Mouse (Mus musculus): ENCODE measurements at regions not wholly inside any gene's neighbourhood (a gene's known extent, or its start where the extent isn't known, plus 50 kb on each side); places are given as distances from the start of the nearest gene placed in this dataset.

DNA sequence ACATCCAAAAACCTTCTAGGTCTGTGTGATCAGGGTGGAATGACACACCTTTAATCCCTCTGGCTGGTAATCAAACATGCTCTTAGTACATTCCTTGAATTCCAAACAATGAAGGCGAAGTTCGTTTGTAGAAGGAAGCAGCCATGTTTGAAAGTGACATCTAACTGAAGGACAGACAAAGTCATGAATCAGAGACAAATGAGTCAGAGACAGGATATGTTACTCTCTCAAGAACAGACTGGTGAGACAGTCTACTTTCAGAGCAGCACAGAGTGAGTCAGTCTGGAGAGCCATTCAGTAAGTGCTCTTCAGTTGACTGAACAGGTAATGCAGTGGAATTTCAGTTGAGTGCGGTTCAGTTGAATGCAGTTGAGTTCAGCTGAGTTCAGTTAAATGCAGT lies 150.4 kb downstream of the Cpe start:
- DNase-seq, result no peak

DNA sequence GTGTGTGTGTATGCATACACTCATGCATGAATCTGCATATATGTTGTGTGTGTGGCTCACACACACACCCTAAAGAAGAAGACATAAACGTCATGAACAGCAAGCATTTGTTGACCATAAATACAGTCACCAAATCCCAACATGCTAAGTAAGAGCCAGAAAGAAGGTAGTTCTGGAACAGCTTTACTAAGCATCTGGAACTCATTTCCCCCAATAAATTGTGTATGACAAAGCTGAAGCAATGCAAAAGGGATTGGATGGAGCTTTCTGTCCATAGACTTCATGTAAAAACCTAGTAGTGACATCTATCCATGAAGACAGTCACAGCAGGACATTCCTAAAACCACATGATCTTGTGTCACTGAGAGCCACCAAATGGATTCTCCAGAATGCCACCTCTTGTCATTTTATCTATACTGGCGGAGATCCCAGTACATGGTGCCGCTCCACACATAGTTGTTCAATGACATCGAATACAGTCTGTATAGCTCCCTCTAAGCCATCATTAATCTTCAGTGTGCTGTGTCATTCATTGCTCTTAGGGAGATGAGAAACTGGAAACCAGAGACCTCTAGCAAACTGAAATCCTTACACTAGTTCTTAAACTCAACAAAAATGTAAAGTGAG lies 152.9 kb downstream of the Cpe start:
- DNase-seq, result no peak

DNA sequence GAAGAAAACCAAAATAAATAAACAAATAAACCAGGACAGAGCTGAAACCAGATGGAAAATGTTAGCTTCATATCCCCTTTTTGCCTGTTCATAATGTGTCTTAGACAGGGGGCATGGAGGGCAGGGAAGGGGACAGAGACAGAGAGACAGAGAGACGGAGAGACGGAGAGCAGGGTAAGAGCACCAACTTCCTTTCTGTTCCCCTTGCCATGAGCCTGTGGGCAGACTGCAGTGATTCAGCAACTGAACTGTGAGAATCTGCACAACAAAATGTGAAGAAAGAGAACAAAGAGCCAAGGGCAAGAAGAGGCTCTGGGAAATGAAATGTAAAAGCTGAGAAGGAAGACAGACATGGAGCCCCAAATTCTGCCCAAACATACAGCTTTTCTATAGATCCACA lies 161.1 kb downstream of the Cpe start:
- no peak for DNase-seq

DNA sequence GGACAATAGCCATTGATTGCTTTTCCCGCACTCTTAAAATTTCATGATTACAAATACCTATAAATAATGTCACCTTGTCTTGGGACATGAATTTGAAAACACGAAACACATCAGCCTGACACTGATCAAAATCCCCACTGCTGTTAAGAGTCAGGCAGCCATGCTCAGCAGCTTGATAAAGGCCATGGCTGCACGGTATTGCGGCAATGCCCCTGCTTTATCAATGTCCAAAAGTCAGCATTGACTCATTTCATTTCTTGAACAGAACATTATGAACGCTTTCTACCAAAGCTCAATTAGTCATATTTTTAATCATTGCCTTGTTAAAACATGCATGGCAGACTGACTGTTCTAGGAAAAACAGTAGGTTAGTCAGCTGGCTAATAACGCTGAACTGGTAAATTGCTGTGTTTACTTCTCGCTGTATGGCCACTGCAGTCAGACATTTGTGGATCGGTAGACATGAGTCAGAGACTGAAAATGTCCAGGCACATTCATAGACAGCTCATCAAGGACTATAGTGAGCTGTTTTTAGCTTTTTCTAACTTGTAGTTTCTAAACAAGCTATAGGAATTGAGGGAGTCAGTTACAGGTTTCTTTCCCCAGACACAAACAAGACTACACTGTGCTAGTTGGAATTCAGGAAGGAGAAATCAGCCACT lies 170.3 kb downstream of the Cpe start:
- DNase-seq, result no peak

DNA sequence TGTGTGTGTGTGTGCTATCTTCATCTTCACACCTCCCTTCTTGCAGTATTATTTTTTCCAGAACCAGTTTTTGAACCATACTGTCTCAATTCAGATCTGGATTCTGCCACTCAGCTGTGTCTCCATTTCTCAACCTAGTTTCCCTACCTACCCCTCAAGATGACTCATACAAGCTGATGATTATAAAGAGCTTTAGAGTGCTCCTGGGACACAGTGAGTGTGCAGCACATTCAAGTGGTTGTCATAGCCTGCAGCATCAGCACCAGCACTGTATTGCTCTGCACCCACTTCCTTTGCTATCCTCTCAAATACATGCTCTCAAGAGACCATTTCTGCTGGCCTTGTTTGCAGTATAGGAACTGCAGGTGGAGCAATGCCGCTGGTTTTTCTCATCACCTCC lies 173.2 kb downstream of the Cpe start:
- no peak for DNase-seq

DNA sequence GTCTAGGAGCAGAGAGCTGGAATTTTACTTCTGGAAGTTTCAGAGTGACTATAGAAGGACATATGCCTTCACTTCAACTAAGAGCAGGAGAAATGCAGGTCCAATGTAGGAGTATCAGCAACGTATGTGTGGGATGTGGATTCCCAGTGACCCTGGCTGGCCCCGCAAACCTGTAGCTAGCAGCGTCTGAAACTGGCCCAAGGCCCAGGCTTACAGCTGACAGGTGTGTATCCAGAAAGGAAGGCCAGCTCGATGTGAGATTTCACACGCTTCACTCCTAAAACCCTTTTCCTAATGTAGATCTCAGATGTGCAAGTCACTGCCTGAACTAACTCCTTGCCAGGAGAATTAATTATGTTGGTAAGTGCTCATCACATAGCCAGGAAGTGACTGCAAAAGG lies 176.9 kb downstream of the Cpe start:
- DNase-seq, result no peak

DNA sequence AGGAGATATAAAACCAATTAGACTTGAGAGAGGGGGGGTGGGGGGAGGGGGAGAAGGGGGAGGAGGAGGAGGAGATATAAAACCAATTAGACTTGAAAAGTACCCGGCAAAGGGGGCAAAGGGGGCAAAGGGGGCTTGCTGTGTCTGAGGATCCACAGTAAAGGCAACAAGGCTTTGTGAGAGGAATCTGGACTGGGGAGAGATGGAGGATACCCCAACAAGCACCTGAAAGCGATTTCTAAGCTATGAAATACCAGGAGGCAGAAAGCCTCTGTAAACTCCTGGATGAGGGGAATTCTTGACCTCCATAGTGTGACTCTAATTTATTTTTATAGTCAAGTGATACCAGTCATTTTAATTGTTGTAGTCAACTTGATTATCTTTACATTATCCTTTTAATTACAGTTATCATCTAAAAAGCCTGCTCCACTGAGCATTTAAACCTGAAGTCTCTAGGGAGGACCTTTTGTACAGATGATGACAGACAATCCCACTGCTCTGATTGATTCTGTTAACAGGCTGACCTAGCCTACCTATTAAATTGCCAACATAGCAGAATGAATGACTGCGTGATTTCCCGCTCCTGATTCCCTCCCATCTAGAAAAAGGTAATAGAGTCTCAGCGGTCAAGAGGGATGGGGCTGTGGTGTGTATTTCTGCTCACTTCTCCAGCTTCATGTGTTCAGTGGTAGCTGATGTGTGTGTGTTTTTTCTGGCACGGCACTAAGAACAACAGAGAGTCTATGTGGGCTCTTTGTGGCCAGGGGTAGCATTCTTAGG lies 195.4 kb downstream of the Cpe start:
- DNase-seq, result no peak

DNA sequence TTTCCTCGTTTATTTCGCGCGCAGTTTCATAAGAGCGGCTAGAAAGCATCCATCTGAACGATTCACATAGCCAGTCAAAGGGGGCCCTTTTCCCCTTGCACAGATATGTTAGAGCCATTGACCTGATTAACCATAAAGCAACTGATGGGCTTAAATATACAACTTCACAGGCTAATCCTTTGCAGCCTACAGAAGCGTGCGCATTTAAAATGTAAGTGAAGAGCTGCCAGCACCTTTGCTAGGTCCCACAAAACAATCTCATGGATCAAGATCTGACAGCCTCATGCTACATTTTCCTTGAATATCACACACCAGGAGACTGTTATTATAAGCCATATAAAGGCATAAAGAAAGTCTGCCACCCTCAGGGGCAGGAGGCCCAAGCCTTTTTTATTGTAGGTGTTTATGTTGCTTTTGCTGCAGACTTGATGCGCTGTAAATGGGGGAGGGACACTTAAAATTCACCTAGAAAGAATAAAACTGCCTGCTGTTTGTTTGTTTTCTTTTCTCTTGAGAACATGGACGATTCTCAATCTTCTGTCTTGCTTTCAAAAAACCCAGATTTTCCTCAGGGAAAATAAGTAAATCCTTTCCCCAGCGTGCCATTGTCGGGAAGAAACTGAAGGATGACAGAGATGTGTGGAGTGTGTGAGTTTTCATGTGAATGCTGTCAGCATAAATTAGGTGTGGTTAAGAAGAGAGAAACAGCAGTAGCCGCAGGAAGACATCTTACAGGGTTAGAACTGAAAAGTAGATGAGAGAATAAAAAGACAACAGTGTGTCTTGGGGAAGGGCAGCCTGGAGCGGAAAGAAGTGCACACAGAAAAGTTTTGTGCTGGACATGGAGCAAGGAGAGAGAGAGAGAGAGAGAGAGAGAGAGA lies 196.3 kb downstream of the Cpe start:
- DNase-seq, result no peak

DNA sequence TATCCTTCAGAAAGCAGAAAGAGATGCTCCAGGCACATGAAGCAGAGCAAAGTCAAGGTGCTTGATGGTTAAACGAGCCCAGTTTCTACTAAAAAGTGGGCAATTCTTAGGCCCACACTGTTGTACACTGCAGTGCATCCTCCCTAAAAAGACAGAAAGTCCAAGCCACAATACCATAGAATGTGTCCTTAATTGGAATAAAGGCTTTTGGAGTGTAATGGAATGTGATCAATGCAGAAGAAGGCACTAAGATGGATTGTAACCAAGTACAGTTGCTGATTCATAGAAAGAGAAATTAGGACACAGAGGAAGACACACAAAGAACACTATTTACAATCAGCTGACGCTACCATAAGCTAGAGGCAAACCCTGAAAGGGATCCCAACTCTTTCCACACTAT lies 201.3 kb downstream of the Cpe start:
- DNase-seq, result no peak

DNA sequence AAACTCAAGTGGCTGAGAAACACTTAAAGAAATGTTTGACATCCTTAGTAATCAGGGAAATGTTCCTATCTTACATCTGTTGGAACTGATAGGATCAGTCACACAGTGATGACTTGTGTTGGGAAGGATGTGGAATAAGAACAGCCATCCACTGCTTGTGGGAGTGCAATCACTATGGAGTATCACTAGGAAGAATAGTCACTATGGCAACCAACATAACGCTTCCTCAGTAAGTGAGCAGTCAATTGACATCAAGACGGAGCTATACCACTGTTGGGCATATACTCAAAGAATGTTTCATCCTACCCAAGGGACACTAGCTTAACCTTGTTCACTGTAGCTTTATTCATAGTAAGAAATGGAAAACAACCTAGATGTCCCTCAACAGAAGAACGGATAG lies 204.8 kb downstream of the Cpe start:
- DNase-seq, result no peak

DNA sequence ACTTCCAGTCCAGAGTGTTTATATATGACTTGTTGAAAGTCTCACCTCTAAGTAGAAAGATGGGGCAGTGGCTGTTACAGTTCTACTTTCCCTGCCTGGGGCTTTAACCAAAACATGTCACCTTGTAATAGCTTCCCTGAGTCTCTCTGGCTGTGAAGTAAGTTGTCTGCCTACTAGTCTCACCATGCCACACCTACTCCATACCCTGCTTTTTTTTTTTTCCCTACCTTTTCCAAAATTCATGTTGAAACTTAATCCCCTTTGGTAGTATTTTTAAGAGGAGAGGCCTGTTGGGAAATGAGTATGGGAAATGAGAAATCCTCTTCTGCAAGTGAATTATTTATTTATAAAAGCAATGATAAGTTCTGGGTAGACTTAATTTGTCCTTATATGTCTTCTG lies 219.6 kb downstream of the Cpe start:
- no peak for DNase-seq

DNA sequence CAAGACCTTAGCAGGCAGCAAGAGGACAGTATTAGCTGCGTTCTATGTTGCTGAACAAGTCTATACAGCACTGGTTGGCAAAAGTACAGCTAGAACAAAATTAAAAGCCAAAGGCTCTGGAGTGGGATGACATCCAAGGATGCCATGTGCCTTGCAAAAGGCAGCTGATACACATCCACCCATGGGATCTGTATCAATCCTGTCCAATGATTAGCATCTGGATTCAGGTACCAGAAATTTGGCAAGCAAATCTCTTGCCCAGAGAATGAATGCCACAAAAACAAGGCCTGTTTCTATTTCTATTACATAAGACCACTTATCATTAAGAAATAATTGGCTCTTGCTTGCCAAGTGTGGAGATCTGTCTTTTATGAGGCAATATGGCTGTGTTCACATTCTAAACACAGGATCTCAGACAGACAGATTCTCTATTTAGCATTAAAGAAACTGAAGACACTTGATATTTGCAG lies 220.0 kb downstream of the Cpe start:
- no peak for DNase-seq

DNA sequence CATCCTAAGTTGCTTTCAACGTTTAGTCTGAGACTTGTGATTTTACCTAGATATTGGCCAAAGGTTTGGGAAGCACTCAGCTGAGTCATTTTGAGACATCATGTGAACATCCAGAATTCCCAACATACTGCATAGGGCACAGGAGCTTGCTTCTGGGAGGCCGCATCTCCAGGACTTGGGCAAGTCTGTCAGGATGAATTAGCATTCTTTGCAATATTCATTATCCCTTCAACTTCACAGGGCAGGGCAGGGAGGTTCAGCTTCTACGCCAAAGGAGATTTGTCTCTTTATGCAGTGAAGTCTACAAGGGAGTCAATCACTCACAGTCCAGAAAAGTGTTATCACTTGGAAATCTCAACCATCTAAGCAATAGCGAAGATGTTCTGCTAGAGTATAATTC lies 231.7 kb downstream of the Cpe start:
- DNase-seq, result no peak

DNA sequence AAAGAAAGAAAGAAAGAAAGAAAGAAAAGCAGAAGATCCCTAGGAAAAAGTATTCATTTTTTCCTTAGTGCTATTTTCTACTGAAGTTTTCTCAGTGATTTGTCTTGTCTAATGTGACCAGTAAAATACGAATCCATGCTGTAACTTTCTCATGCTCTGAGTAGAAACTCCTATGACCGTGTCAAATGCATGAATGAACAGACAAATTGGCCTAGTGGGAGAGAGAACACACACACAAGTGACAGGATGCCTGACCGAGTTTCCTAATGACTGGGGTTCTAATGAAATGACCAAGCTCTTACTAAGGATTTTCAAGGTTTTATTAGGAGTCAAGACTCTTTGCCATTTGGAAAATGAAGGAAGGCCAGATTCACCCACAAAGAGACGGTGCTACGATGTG lies 235.9 kb downstream of the Cpe start:
- DNase-seq, result no peak

DNA sequence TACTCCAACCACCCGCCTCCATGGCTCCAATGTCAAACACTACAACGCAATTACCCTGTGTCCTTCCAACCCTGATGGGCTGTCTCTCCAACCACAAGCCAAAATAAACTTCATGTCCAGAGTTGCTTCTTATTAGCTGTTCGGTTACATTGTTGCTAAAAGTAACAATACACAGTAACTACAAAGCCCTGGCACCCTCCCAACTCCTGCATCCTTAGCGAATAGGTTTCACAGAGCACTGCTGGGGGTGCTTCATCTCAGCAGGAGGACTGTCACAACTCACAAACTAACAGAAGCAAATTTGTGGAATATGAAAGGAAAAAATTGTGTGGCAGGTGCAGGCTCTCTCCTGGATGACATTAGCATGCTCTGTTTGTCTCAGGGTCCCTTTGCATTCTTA lies 238.1 kb downstream of the Cpe start:
- peak; percentile 2 for DNase-seq

DNA sequence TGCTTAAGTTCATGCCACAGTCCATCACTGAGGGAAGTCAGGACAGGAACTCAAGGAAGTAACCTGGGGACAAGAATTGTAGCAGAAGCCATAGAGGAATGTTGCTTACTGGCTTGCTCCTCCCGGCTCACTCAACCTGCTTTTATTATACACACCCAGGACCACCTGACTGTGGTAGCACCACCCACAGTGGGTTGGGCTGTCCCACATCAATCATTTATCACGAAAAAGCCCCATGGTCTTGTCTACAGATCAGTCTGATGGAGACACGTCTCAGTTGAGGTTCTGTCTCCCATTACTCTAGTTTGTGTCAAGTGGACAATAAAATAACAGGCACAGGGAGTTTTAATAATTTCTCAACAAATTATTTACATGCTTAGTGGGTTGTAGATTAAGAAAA lies 239.3 kb upstream of the Tll1 start:
- no peak for DNase-seq

DNA sequence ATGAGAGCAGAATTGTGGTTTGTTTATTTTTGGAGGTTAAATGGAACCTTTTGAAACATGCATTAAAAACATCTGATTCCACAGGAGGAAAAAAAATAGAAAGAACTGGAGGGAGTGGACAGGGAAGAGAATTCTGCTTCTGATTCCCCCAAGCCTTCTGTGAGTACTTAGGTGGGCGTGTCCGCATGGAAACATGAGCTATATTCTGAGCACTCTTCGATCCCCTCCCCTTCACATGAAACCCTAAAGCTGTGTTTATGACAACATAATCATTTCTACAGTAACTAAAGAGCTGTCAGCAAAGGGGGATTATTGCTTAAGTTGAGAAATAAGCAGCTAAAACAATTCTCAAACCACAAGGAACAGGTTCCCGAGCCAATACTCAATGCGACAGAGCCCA lies 238.4 kb upstream of the Tll1 start:
- no peak for DNase-seq

DNA sequence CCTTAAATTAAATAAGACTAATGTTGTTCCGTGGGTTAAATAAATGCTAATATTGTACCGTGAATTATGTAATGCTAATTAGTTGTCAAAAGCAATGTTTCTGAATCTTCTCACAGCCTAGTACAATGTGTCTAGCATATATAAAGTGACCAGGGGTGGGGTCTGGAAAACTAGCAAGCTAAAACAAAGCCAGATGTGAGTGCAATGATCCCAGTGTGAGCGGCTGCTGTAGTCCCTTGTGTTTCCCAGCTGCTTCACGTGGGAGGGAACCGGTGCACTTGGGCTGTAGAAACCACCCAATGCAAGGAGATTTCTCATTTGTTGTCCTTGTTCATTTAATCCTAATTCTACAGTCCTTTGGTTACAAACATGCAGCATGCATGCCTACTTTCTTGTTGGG lies 232.4 kb upstream of the Tll1 start:
- DNase-seq, result no peak

DNA sequence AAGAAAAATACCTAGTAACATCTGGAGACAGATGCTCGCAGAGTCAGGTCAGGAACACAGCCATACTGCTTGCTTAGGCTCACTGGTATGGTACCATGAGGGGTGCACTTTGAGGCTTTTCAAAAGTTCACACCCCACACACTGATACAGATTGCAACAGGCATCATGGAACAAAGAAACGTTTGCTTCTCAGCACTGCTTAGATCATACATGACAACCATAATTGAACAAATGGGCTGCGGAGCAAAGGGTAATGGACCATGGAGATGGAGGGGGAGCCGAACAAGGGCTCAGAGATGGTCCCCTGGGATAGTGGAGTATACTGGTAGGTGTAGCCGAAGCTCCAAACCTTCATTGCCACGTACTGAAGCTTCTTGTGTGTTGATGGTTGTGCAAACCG lies 228.6 kb upstream of the Tll1 start:
- no peak for DNase-seq

DNA sequence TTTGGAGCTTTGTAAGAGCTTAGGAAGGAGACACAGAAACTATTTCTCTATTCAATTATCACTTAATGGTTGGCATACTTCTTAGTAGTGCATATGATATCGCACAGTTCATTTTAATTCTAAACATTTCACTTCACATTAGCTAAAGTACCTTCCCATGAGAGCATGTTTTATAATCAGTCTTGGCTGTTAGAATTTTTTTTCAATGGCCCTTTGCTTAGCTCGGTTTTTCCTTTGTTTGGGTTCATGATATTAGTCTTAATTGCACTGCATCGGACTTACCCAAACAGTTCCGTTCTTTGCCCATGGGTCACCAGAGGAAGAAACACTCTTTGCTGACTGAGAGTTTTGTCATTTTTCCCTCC lies 216.8 kb upstream of the Tll1 start:
- no peak for DNase-seq

DNA sequence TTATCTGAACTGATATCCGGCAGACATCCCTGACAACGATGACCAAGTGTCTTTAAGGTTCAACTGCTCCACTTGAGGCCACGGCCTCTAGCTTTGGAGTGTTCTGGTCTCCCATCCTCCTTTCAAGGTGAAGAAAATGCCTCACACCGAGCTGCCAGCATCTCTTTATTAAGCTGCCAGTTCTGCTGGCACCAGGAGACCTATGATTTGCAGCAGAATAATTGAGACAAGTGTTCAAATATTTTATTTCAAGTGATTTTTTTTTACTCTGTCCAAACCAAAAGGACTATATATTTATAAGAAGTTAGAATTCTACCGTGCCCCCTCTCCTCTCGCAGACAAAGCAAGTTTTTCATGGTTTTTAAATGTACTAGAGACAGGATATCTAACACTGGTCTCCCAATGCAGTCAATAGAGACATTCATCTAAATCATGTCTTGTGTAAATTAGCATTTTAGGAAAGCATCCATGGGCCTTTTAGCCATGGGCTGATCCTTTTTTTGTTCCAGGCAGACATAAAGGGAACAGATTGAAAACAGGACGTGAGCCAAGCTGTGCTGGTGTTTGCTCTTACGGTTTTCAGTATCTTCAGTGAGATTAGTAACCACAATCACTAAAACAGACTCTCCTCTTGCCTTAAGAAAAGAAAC lies 216.3 kb upstream of the Tll1 start:
- no peak for DNase-seq

DNA sequence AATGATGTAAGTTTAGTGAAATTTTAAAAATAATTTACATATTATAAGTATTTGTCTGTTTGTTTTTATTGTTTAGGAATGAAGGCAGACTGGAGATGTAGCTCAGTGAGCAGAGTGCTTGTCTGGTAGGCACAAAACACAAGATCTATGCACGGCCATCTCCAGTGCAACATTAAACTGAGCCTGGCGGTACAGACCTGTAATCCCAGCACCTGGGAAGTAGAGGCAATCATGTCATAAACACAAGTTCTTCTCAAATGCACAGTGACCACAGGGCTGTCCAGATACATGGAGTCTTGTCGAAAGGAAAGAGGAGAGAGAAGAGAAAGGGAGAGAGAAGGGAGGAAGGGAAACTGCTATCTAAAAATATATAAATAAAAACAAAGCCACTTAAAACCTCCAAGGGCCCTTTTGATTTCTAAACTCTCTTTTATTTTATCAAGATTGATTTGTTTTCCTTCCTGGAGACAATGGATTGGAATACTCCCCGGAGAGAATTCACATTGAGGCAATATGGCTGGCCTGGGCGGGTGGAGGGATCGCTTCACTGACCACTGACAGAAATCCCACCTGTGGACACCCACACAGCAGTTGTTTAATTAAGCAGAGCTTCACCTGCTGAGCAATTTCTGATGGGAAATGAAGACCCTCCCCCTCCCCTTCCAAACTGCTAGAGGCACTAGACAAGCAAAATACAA lies 215.6 kb upstream of the Tll1 start:
- DNase-seq, result no peak

Measured in lung, postnatal 14 days (tissue).